Mouse (Mus musculus): ENCODE results near the gene Kmt5b. TPM values are rescaled to one million over a fixed set of nuclear protein-coding genes. Genes with fewer than 3 reads are reported as not detected.

The Kmt5b gene
- polyA plus RNA-seq, 1 experiment from 2014 or later, result 41.7 TPM

GRCm38 (mm10) chr19:3844836-3845235 is 77.6 kb downstream of the Kmt5b start:
- no peak overlapping the region for H3K27ac ChIP-seq (ENCODE audit: low read depth, low read length)
- WGBS, result 91% methylated on average over 1 of the region's 1 CpGs
- no peak for ATAC-seq (ENCODE audit: low FRiP score, low TSS enrichment)

GRCm38 (mm10) chr19:3845339-3845738 is 78.1 kb downstream of the Kmt5b start:
- WGBS, result 90% methylated on average over 11 of the region's 11 CpGs
- Histone ChIP-seq H3K9me3 (ENCODE audit: control insufficient read depth, low read length) (no peaks in the 10 kb centered on the region), H3K9ac (ENCODE audit: low read depth, low read length) (no peak overlapping the region), H3K36me3 (ENCODE audit: control insufficient read depth, insufficient read depth, low read length) (no peaks in the 10 kb centered on the region), H3K4me2 (replicated peaks; ENCODE audit: low read depth, low read length) (no peak overlapping the region), H3K27ac (ENCODE audit: low read depth, low read length) (no peak overlapping the region), H3K27me3 (ENCODE audit: control insufficient read depth, insufficient read depth, low read length) (no peaks in the 10 kb centered on the region), H3K4me3 (ENCODE audit: low read length) (no peak overlapping the region), H3K4me1 (ENCODE audit: control insufficient read depth, insufficient read depth, low read length) (no peaks in the 10 kb centered on the region)
- no peak for ATAC-seq (ENCODE audit: low FRiP score, low TSS enrichment)

More at GRCm38 (mm10) chr19:3844836-3845235, 77.6 kb downstream of the Kmt5b start:
- H3K4me1 ChIP-seq (ENCODE audit: control insufficient read depth, insufficient read depth, low read length), result no peaks in the 10 kb centered on the region
- H3K4me2 ChIP-seq (replicated peaks; ENCODE audit: low read depth, low read length), result no peak overlapping the region
- H3K4me3 ChIP-seq (ENCODE audit: low read length), result no peak overlapping the region
- H3K9me3 ChIP-seq (ENCODE audit: control insufficient read depth, low read length), result no peaks in the 10 kb centered on the region
- H3K36me3 ChIP-seq (ENCODE audit: control insufficient read depth, insufficient read depth, low read length), result no peaks in the 10 kb centered on the region
- H3K27me3 ChIP-seq (ENCODE audit: control insufficient read depth, insufficient read depth, low read length), result no peaks in the 10 kb centered on the region
- no peak overlapping the region for H3K9ac ChIP-seq (ENCODE audit: low read depth, low read length)

- ATAC-seq (ENCODE audit: low FRiP score, low TSS enrichment), result no peak
- Histone ChIP-seq H3K36me3 (ENCODE audit: control insufficient read depth, insufficient read depth, low read length) (no peaks in the 10 kb centered on the region), H3K9ac (ENCODE audit: low read depth, low read length) (no peak overlapping the region), H3K4me2 (replicated peaks; ENCODE audit: low read depth, low read length) (no peak overlapping the region), H3K27ac (ENCODE audit: low read depth, low read length) (no peak overlapping the region), H3K4me1 (ENCODE audit: control insufficient read depth, insufficient read depth, low read length) (peaks cover 3% of the 10 kb centered on the region; the same call in 1 of the 2 replicates), H3K27me3 (ENCODE audit: control insufficient read depth, insufficient read depth, low read length) (no peaks in the 10 kb centered on the region), H3K9me3 (ENCODE audit: control insufficient read depth, low read length) (no peaks in the 10 kb centered on the region), H3K4me3 (ENCODE audit: low read length) (no peak overlapping the region)
- 55% methylated on average over 1 of the region's 1 CpGs for WGBS
Observed at GRCm38 (mm10) chr19:3845803-3846406, 78.7 kb downstream of the Kmt5b start.

GRCm38 (mm10) chr19:3846676-3847604 is 79.7 kb downstream of the Kmt5b start:
- WGBS, result 84% methylated on average over 10 of the region's 10 CpGs
- no peaks in the 10 kb centered on the region for H3K27me3 ChIP-seq (ENCODE audit: control insufficient read depth, insufficient read depth, low read length)
- H3K4me2 ChIP-seq (replicated peaks; ENCODE audit: low read depth, low read length), result no peak overlapping the region
- no peak overlapping the region for H3K9ac ChIP-seq (ENCODE audit: low read depth, low read length)
- H3K36me3 ChIP-seq (ENCODE audit: control insufficient read depth, insufficient read depth, low read length), result no peaks in the 10 kb centered on the region
- no peaks in the 10 kb centered on the region for H3K9me3 ChIP-seq (ENCODE audit: control insufficient read depth, low read length)
- peaks cover 4% of the 10 kb centered on the region; the same call in 1 of the 2 replicates for H3K4me1 ChIP-seq (ENCODE audit: control insufficient read depth, insufficient read depth, low read length)
- no peak for ATAC-seq (ENCODE audit: low FRiP score, low TSS enrichment)
- no peak overlapping the region for H3K4me3 ChIP-seq (ENCODE audit: low read length)
- no peak overlapping the region for H3K27ac ChIP-seq (ENCODE audit: low read depth, low read length)

- no peaks in the 10 kb centered on the region for H3K9me3 ChIP-seq (ENCODE audit: control insufficient read depth, low read length)
- no peak for ATAC-seq (ENCODE audit: low FRiP score, low TSS enrichment)
- no peaks in the 10 kb centered on the region for H3K36me3 ChIP-seq (ENCODE audit: control insufficient read depth, insufficient read depth, low read length)
- H3K4me2 ChIP-seq (replicated peaks; ENCODE audit: low read depth, low read length), result no peak overlapping the region
- 91% methylated on average over 5 of the region's 5 CpGs for WGBS
- H3K9ac ChIP-seq (ENCODE audit: low read depth, low read length), result no peak overlapping the region
- H3K27me3 ChIP-seq (ENCODE audit: control insufficient read depth, insufficient read depth, low read length), result no peaks in the 10 kb centered on the region
- H3K27ac ChIP-seq (ENCODE audit: low read depth, low read length), result no peak overlapping the region
- H3K4me3 ChIP-seq (ENCODE audit: low read length), result no peak overlapping the region
- peaks cover 4% of the 10 kb centered on the region; the same call in 1 of the 2 replicates for H3K4me1 ChIP-seq (ENCODE audit: control insufficient read depth, insufficient read depth, low read length)
Observed at GRCm38 (mm10) chr19:3847711-3848110, 80.5 kb downstream of the Kmt5b start.

GRCm38 (mm10) chr19:3848207-3848808 is 81.1 kb downstream of the Kmt5b start:
- no peaks in the 10 kb centered on the region for H3K36me3 ChIP-seq (ENCODE audit: control insufficient read depth, insufficient read depth, low read length)
- H3K4me1 ChIP-seq (ENCODE audit: control insufficient read depth, insufficient read depth, low read length), result peaks cover 4% of the 10 kb centered on the region; the same call in 1 of the 2 replicates
- no peak for ATAC-seq (ENCODE audit: low FRiP score, low TSS enrichment)
- H3K4me2 ChIP-seq (replicated peaks; ENCODE audit: low read depth, low read length), result no peak overlapping the region
- H3K27ac ChIP-seq (ENCODE audit: low read depth, low read length), result no peak overlapping the region
- no peaks in the 10 kb centered on the region for H3K9me3 ChIP-seq (ENCODE audit: control insufficient read depth, low read length)
- H3K27me3 ChIP-seq (ENCODE audit: control insufficient read depth, insufficient read depth, low read length), result no peaks in the 10 kb centered on the region
- WGBS, result 27% methylated on average over 7 of the region's 7 CpGs
- H3K9ac ChIP-seq (ENCODE audit: low read depth, low read length), result no peak overlapping the region
- H3K4me3 ChIP-seq (ENCODE audit: low read length), result no peak overlapping the region

GRCm38 (mm10) chr19:3849251-3849650 is 82.0 kb downstream of the Kmt5b start:
- WGBS, result 87% methylated on average over 2 of the region's 2 CpGs
- Histone ChIP-seq H3K4me3 (ENCODE audit: low read length) (no peak overlapping the region), H3K4me1 (ENCODE audit: control insufficient read depth, insufficient read depth, low read length) (peaks cover 4% of the 10 kb centered on the region; the same call in 1 of the 2 replicates), H3K9ac (ENCODE audit: low read depth, low read length) (no peak overlapping the region), H3K4me2 (replicated peaks; ENCODE audit: low read depth, low read length) (no peak overlapping the region), H3K9me3 (ENCODE audit: control insufficient read depth, low read length) (no peaks in the 10 kb centered on the region), H3K27me3 (ENCODE audit: control insufficient read depth, insufficient read depth, low read length) (no peaks in the 10 kb centered on the region), H3K36me3 (ENCODE audit: control insufficient read depth, insufficient read depth, low read length) (no peaks in the 10 kb centered on the region), H3K27ac (ENCODE audit: low read depth, low read length) (no peak overlapping the region)
- ATAC-seq (ENCODE audit: low FRiP score, low TSS enrichment), result no peak

GRCm38 (mm10) chr19:3850076-3850475 is 82.9 kb downstream of the Kmt5b start:
- no peak overlapping the region for H3K4me3 ChIP-seq (ENCODE audit: low read length)
- no peaks in the 10 kb centered on the region for H3K27me3 ChIP-seq (ENCODE audit: control insufficient read depth, insufficient read depth, low read length)
- H3K9me3 ChIP-seq (ENCODE audit: control insufficient read depth, low read length), result no peaks in the 10 kb centered on the region
- H3K36me3 ChIP-seq (ENCODE audit: control insufficient read depth, insufficient read depth, low read length), result no peaks in the 10 kb centered on the region
- peaks cover 5% of the 10 kb centered on the region; the same call in 1 of the 2 replicates for H3K4me1 ChIP-seq (ENCODE audit: control insufficient read depth, insufficient read depth, low read length)
- no peak for ATAC-seq (ENCODE audit: low FRiP score, low TSS enrichment)
- no peak overlapping the region for H3K27ac ChIP-seq (ENCODE audit: low read depth, low read length)
- 46% methylated on average over 5 of the region's 5 CpGs for WGBS
- no peak overlapping the region for H3K9ac ChIP-seq (ENCODE audit: low read depth, low read length)
- no peak overlapping the region for H3K4me2 ChIP-seq (replicated peaks; ENCODE audit: low read depth, low read length)
